ENCODE assay signal across 23 mouse cellular contexts in the genomic region with DNA sequence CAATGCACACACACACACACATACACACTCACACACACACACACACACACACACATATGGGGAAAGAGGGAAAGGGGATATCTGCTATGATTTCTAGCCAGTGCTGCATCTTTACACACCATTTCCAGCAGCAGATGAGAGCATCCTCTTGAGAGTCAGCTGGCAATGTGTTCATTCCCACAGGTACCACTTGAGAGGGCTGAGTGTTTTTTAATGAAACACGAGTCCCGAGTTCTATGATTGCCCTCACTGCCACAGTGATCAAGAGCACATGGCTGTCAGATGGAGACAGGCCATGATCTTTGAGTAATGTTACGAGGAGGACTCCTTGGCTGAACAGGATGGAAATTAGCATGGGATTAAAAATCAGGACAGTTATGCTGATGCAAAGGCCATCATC.
A peak's percentile ranks its signal among the peaks of the same experiment; 100 is the strongest.
DNase-seq lines count a peak whose midpoint lies in the region; ATAC-seq and TF ChIP-seq lines count a peak whose summit lies in the region.
"Had no signal": no experiment of that assay in that cellular context is flagged by ENCODE, and none has a peak within 500 bp of the region (broad histone marks: within the 10 kb centered on the region; RNA-seq: fewer than 3 reads in every experiment).

No protein-coding gene starts in this region.

- H3K9me3 ChIP-seq in embryonic facial prominence, embryonic 14.5 days (ENCODE audit: control insufficient read depth, low read length), result no peaks in the 10 kb centered on the region
- no peaks in the 10 kb centered on the region for H3K9me3 ChIP-seq in embryonic facial prominence, embryonic 10.5 days
- no peaks in the 10 kb centered on the region for H3K9me3 ChIP-seq in hindbrain, postnatal 0 days (ENCODE audit: low read length)
- H3K9me3 ChIP-seq in hindbrain, embryonic 12.5 days (replicated peaks), result no peaks in the 10 kb centered on the region
- H3K9me3 ChIP-seq in neural tube, embryonic 13.5 days, result no peaks in the 10 kb centered on the region
- no peaks in the 10 kb centered on the region for H3K9me3 ChIP-seq in neural tube, embryonic 15.5 days (replicated peaks)
- H3K9me3 ChIP-seq: embryonic facial prominence, embryonic 13.5 days; heart, embryonic 15.5 days had no signal

- no peaks in the 10 kb centered on the region for H3K4me1 ChIP-seq in embryonic facial prominence, embryonic 14.5 days (ENCODE audit: control insufficient read depth, insufficient read depth, low read length)
- peaks cover 7% of the 10 kb centered on the region for H3K4me1 ChIP-seq in embryonic facial prominence, embryonic 10.5 days
- no peaks in the 10 kb centered on the region for H3K4me1 ChIP-seq in hindbrain, postnatal 0 days (ENCODE audit: insufficient read depth, low read length)
- peaks cover 3% of the 10 kb centered on the region; the same call in 1 of the 2 replicates for H3K4me1 ChIP-seq in hindbrain, embryonic 12.5 days
- peaks cover 17% of the 10 kb centered on the region for H3K4me1 ChIP-seq in neural tube, embryonic 13.5 days (replicated peaks)
- peaks cover 16% of the 10 kb centered on the region for H3K4me1 ChIP-seq in neural tube, embryonic 15.5 days
- H3K4me1 ChIP-seq: embryonic facial prominence, embryonic 13.5 days had no signal

- no peak overlapping the region for H3K4me2 ChIP-seq in embryonic facial prominence, embryonic 14.5 days (ENCODE audit: low read depth, low read length)
- no peak overlapping the region for H3K4me2 ChIP-seq in hindbrain, postnatal 0 days (ENCODE audit: low read depth, low read length)
- no peak overlapping the region for H3K4me2 ChIP-seq in hindbrain, embryonic 12.5 days (replicated peaks)
- H3K4me2 ChIP-seq in neural tube, embryonic 13.5 days, result no peak overlapping the region
- no peak overlapping the region for H3K4me2 ChIP-seq in neural tube, embryonic 15.5 days
- H3K4me2 ChIP-seq: embryonic facial prominence, embryonic 13.5 days; heart, embryonic 15.5 days; hindbrain, embryonic 14.5 days had no signal

- ATAC-seq in embryonic facial prominence, embryonic 14.5 days (ENCODE audit: low read depth), result 0 out of 2 replicates have a peak, but pooled peaks have one; percentile 62
- ATAC-seq in hindbrain, postnatal 0 days, result no peak
- no peak for ATAC-seq in hindbrain, embryonic 12.5 days (ENCODE audit: low FRiP score)
- ATAC-seq in neural tube, embryonic 13.5 days (ENCODE audit: low read depth), result peak; percentile 50; the same call in 1 of the 2 replicates
- no peak for ATAC-seq in neural tube, embryonic 15.5 days (ENCODE audit: low FRiP score)
- ATAC-seq: CD4-positive, CD25-positive, alpha-beta regulatory T cell, adult 4 months; forebrain, embryonic 16.5 days; intestine, embryonic 16.5 days had no signal

- no peak overlapping the region for H3K27ac ChIP-seq in embryonic facial prominence, embryonic 14.5 days (replicated peaks; ENCODE audit: low read depth, low read length)
- H3K27ac ChIP-seq in embryonic facial prominence, embryonic 10.5 days (replicated peaks), result no peak overlapping the region
- H3K27ac ChIP-seq in hindbrain, postnatal 0 days, result no peak overlapping the region
- H3K27ac ChIP-seq in hindbrain, embryonic 12.5 days, result no peak overlapping the region
- 0 out of 2 replicates have a peak overlapping the region, but pooled peaks have one; percentile 0 for H3K27ac ChIP-seq in neural tube, embryonic 13.5 days (replicated peaks)
- no peak overlapping the region for H3K27ac ChIP-seq in neural tube, embryonic 15.5 days (replicated peaks)
- H3K27ac ChIP-seq: embryonic facial prominence, embryonic 13.5 days; gastrocnemius, adult 2 months; heart, embryonic 15.5 days; hindbrain, embryonic 14.5 days had no signal

- no peaks in the 10 kb centered on the region for H3K36me3 ChIP-seq in embryonic facial prominence, embryonic 14.5 days (ENCODE audit: control insufficient read depth, insufficient read depth, low read length)
- no peaks in the 10 kb centered on the region for H3K36me3 ChIP-seq in embryonic facial prominence, embryonic 10.5 days (replicated peaks)
- H3K36me3 ChIP-seq in hindbrain, postnatal 0 days (ENCODE audit: insufficient read depth, low read length), result no peaks in the 10 kb centered on the region
- H3K36me3 ChIP-seq in hindbrain, embryonic 12.5 days, result no peaks in the 10 kb centered on the region
- H3K36me3 ChIP-seq in neural tube, embryonic 13.5 days, result no peaks in the 10 kb centered on the region
- no peaks in the 10 kb centered on the region for H3K36me3 ChIP-seq in neural tube, embryonic 15.5 days
- H3K36me3 ChIP-seq: embryonic facial prominence, embryonic 13.5 days; G1E; heart, embryonic 15.5 days had no signal

- no peak overlapping the region for H3K4me3 ChIP-seq in embryonic facial prominence, embryonic 14.5 days (ENCODE audit: low read depth, low read length)
- no peak overlapping the region for H3K4me3 ChIP-seq in embryonic facial prominence, embryonic 10.5 days
- H3K4me3 ChIP-seq in hindbrain, postnatal 0 days (ENCODE audit: low read length), result no peak overlapping the region
- no peak overlapping the region for H3K4me3 ChIP-seq in hindbrain, embryonic 12.5 days
- H3K4me3 ChIP-seq in neural tube, embryonic 13.5 days, result no peak overlapping the region
- no peak overlapping the region for H3K4me3 ChIP-seq in neural tube, embryonic 15.5 days (replicated peaks)
- H3K4me3 ChIP-seq: embryonic facial prominence, embryonic 13.5 days; gastrocnemius, adult 2 months; heart, embryonic 15.5 days had no signal

- DNase-seq in embryonic facial prominence, embryonic 14.5 days (ENCODE audit: low spot score), result peak; percentile 40
- no peak for DNase-seq in embryonic facial prominence, embryonic 10.5 days (ENCODE audit: low spot score)
- DNase-seq in hindbrain, postnatal 0 days (ENCODE audit: low spot score), result peak; percentile 39
- no peak for DNase-seq in heart, adult 8-10 months (ENCODE audit: low spot score)
- DNase-seq: adrenal gland, adult 8-10 months; adrenal gland, postnatal 36 days; B cell, adult 2 months; cerebellum, adult 11 months; cerebellum, adult 8-10 months; cerebellum, postnatal 25 days; gastrocnemius, adult 2 months; gastrocnemius, postnatal 25 days; heart, postnatal 14 days had no signal

- WGBS in embryonic facial prominence, embryonic 14.5 days, result 29% methylated on average over 3 of the region's 3 CpGs
- WGBS in embryonic facial prominence, embryonic 10.5 days, result 53% methylated on average over 3 of the region's 3 CpGs
- 39% methylated on average over 3 of the region's 3 CpGs for WGBS in hindbrain, postnatal 0 days
- 48% methylated on average over 3 of the region's 3 CpGs for WGBS in hindbrain, embryonic 12.5 days
- WGBS in neural tube, embryonic 13.5 days, result 33% methylated on average over 3 of the region's 3 CpGs
- 29% methylated on average over 3 of the region's 3 CpGs for WGBS in neural tube, embryonic 15.5 days

- H3K27me3 ChIP-seq in embryonic facial prominence, embryonic 14.5 days (replicated peaks; ENCODE audit: control insufficient read depth, insufficient read depth, low read length), result no peaks in the 10 kb centered on the region
- no peaks in the 10 kb centered on the region for H3K27me3 ChIP-seq in embryonic facial prominence, embryonic 10.5 days (replicated peaks; ENCODE audit: low read depth, poor library complexity, severe bottlenecking)
- H3K27me3 ChIP-seq in hindbrain, postnatal 0 days (ENCODE audit: insufficient read depth, low read length), result no peaks in the 10 kb centered on the region
- no peaks in the 10 kb centered on the region for H3K27me3 ChIP-seq in hindbrain, embryonic 12.5 days
- no peaks in the 10 kb centered on the region for H3K27me3 ChIP-seq in neural tube, embryonic 13.5 days
- no peaks in the 10 kb centered on the region for H3K27me3 ChIP-seq in neural tube, embryonic 15.5 days (replicated peaks)
- H3K27me3 ChIP-seq: embryonic facial prominence, embryonic 13.5 days; heart, embryonic 15.5 days had no signal

- H3K9ac ChIP-seq in embryonic facial prominence, embryonic 14.5 days (ENCODE audit: low read depth, low read length), result no peak overlapping the region
- no peak overlapping the region for H3K9ac ChIP-seq in hindbrain, postnatal 0 days (replicated peaks; ENCODE audit: low read length)
- no peak overlapping the region for H3K9ac ChIP-seq in hindbrain, embryonic 12.5 days
- no peak overlapping the region for H3K9ac ChIP-seq in neural tube, embryonic 13.5 days
- no peak overlapping the region for H3K9ac ChIP-seq in neural tube, embryonic 15.5 days (replicated peaks)
- H3K9ac ChIP-seq: embryonic facial prominence, embryonic 13.5 days; heart, embryonic 15.5 days; hindbrain, embryonic 14.5 days had no signal

- TF ChIP-seq CTCF in hindbrain, postnatal 0 days (IDR thresholded peaks at IDR 0.05; ENCODE audit: low read depth), result no peak

Comparison
In these comparisons a context has a peak if more than half of its experiments do, and no peak if none do; other contexts are left out.
1. ATAC-seq: peak in embryonic facial prominence, embryonic 14.5 days (single experiment) and neural tube, embryonic 13.5 days (single experiment); none in hindbrain, postnatal 0 days (single experiment), hindbrain, embryonic 12.5 days (single experiment) and neural tube, embryonic 15.5 days (single experiment).
2. DNase-seq: peak in embryonic facial prominence, embryonic 14.5 days (single experiment) and hindbrain, postnatal 0 days (single experiment); none in embryonic facial prominence, embryonic 10.5 days (single experiment) and heart, adult 8-10 months (single experiment).